Mouse (Mus musculus) CH12.LX (cell line): ENCODE data around the gene Rprd1b.

Experiments
- CTCF ChIP-seq, 2 experiments: IDR thresholded peaks in 1 of 2; conservative IDR thresholded peaks in 1 of 2; 2 replicates each; pipeline ENCODE4 v1.5.1; 2011 to 2012; ENCODE audit warnings: low read depth in 2 of 2, low read length in 2 of 2, improper control_type of control experiment in 1 of 2, inconsistent platforms in 1 of 2, mild to moderate bottlenecking in 1 of 2, moderate library complexity in 1 of 2
- EP300 ChIP-seq: IDR thresholded peaks from 2 replicates; pipeline ENCODE4 v1.6.1; 2011; ENCODE audit warnings: low read length, improper control_type of control experiment
- ETS1 ChIP-seq: conservative IDR thresholded peaks from 2 replicates; pipeline ENCODE4 v1.6.1; 2012; ENCODE audit warnings: low read depth, mild to moderate bottlenecking, inconsistent platforms, low read length, improper control_type of control experiment, moderate library complexity
- MEF2A ChIP-seq: IDR thresholded peaks from 2 replicates; pipeline ENCODE4 v1.6.1; 2014; ENCODE audit warnings: low read depth, mild to moderate bottlenecking, inconsistent platforms, low read length, improper control_type of control experiment, borderline replicate concordance
- MXI1 ChIP-seq: IDR thresholded peaks from 2 replicates; pipeline ENCODE4 v1.6.1; 2011; ENCODE audit warnings: mild to moderate bottlenecking, low read depth, low read length, improper control_type of control experiment
- NRF1 ChIP-seq: IDR thresholded peaks from 2 replicates; pipeline ENCODE4 v1.6.1; 2014; ENCODE audit warnings: low read depth, mild to moderate bottlenecking, inconsistent platforms, low read length, improper control_type of control experiment, moderate library complexity
- PAX5 ChIP-seq: IDR thresholded peaks from 2 replicates; pipeline ENCODE4 v1.6.1; 2012; ENCODE audit warnings: low read length, inconsistent platforms, mixed read lengths
- POLR2A ChIP-seq: IDR thresholded peaks from 2 replicates; pipeline ENCODE4 v1.6.1; 2011; ENCODE audit warnings: low read depth, mild to moderate bottlenecking, improper control_type of control experiment, low read length
- TCF12 ChIP-seq: IDR thresholded peaks from 2 replicates; pipeline ENCODE4 v1.6.1; 2014; ENCODE audit warnings: low read depth, mild to moderate bottlenecking, inconsistent platforms, low read length, improper control_type of control experiment
- USF1 ChIP-seq: IDR thresholded peaks from 2 replicates; pipeline ENCODE4 v1.6.1; 2014; ENCODE audit warnings: low read depth, mild to moderate bottlenecking, inconsistent platforms, low read length, improper control_type of control experiment

GRCm38 (mm10) chr2:158097071-158097470, 68.8 kb downstream of the Rprd1b start:
- no peak for TF ChIP-seq CTCF (conservative IDR thresholded peaks at IDR 0.05 in 1 of 2, IDR thresholded peaks at IDR 0.05 in 1 of 2; ENCODE audit: low read depth in 2 of 2, low read length in 2 of 2)
- TF ChIP-seq POLR2A, result no peak
- TF ChIP-seq PAX5, result no peak
- TF ChIP-seq USF1, result no peak
- no peak for TF ChIP-seq MXI1
- no peak for TF ChIP-seq NRF1
- no peak for TF ChIP-seq MEF2A
- no peak for TF ChIP-seq EP300
- TF ChIP-seq TCF12, result no peak
- no peak for TF ChIP-seq ETS1
